Mouse (Mus musculus): ENCODE measurements around the gene 4930518I15Rik. TPM values are rescaled to one million over a fixed set of nuclear protein-coding genes. Genes with fewer than 3 reads are reported as not detected.

4930518I15Rik gene
- total and polyA plus RNA-seq, 3 experiments: 0.23 to 0.60 TPM; not detected in 1

GRCm38 (mm10) chr2:156841841-156842706, 15.7 kb downstream of the 4930518I15Rik start:
- H3K9ac ChIP-seq (ENCODE audit: control insufficient read depth, low read depth, low read length, poor library complexity, severe bottlenecking): peak overlapping the region; percentile 97
- H3K4me1 ChIP-seq (ENCODE audit: control insufficient read depth in 1 of 2, insufficient read depth in 2 of 2, low read length in 2 of 2): peaks cover 3 to 10% of the 10 kb centered on the region in 2 experiments; a peak in 3 of 4 replicates
- H3K4me3 ChIP-seq (ENCODE audit: control insufficient read depth in 1 of 2, insufficient read depth in 1 of 2, low read depth in 2 of 2, low read length in 2 of 2): peak overlapping the region; percentile 63 to 65
- peaks cover 7 to 12% of the 10 kb centered on the region in 2 experiments for H3K36me3 ChIP-seq (ENCODE audit: control insufficient read depth in 1 of 2, insufficient read depth in 2 of 2, low read length in 2 of 2)
- H3K27ac ChIP-seq (ENCODE audit: control insufficient read depth, low read depth, low read length): peak overlapping the region; percentile 77
- no peaks in the 10 kb centered on the region for H3K27me3 ChIP-seq (ENCODE audit: control insufficient read depth in 1 of 2, insufficient read depth in 2 of 2, low read length in 2 of 2)
- H3K9me3 ChIP-seq (replicated peaks; ENCODE audit: insufficient read depth, low read length): no peaks in the 10 kb centered on the region
- H3K79me2 ChIP-seq (ENCODE audit: control insufficient read depth, insufficient read depth, low read length, poor library complexity): peaks cover 44% of the 10 kb centered on the region
- TF ChIP-seq MYC (IDR thresholded peaks at IDR 0.05; ENCODE audit: low read depth, low read length): peak; percentile 53; the same call in 1 of the 2 replicates
- TF ChIP-seq EP300 (IDR thresholded peaks at IDR 0.05; ENCODE audit: low read depth in 1 of 2, low read length in 2 of 2): peak; percentile 25 to 40; a peak in 2 of 4 replicates
- TF ChIP-seq SIN3A (IDR thresholded peaks at IDR 0.05; ENCODE audit: low read length): peak; percentile 60
- TF ChIP-seq GATA1 (IDR thresholded peaks at IDR 0.05; ENCODE audit: low read depth, low read length): peak; percentile 64
- no peak for TF ChIP-seq MAFK (IDR thresholded peaks at IDR 0.05; ENCODE audit: borderline replicate concordance, low read depth, low read length)
- TF ChIP-seq RCOR1 (IDR thresholded peaks at IDR 0.05; ENCODE audit: low read depth, low read length): no peak
- no peak for TF ChIP-seq POLR2A (IDR thresholded peaks at IDR 0.05; ENCODE audit: control insufficient read depth in 1 of 2, insufficient read depth in 1 of 2, low read depth in 1 of 2, low read length in 2 of 2, poor library complexity in 1 of 2)
- 0 out of 2 replicates have a peak, but pooled peaks have one; percentile 30 for TF ChIP-seq MXI1 (IDR thresholded peaks at IDR 0.05; ENCODE audit: low read depth, low read length)
- TF ChIP-seq MAX (IDR thresholded peaks at IDR 0.05; ENCODE audit: low read length): peak; percentile 51; the same call in 1 of the 2 replicates
- TF ChIP-seq ETS1 (IDR thresholded peaks at IDR 0.05; ENCODE audit: low read depth, low read length): peak; percentile 59
- peak; percentile 92 for DNase-seq (ENCODE audit: low read depth, low spot score)

- peak; percentile 80 for DNase-seq (ENCODE audit: low read depth, low spot score)
- Histone ChIP-seq H3K27ac (ENCODE audit: control insufficient read depth, low read depth, low read length) (peak overlapping the region; percentile 77), H3K4me1 (ENCODE audit: control insufficient read depth in 1 of 2, insufficient read depth in 2 of 2, low read length in 2 of 2) (peaks cover 3 to 10% of the 10 kb centered on the region in 2 experiments; a peak in 3 of 4 replicates)
- TF ChIP-seq NELFE (IDR thresholded peaks at IDR 0.05; ENCODE audit: low read depth, low read length): peak; percentile 19; the same call in 1 of the 2 replicates
- TF ChIP-seq ZNF384 (IDR thresholded peaks at IDR 0.05; ENCODE audit: low read depth, low read length): peak; percentile 53; the same call in 1 of the 2 replicates
- TF ChIP-seq MAZ (IDR thresholded peaks at IDR 0.05; ENCODE audit: low read depth, low read length): 0 out of 2 replicates have a peak, but pooled peaks have one; percentile 25
- no peak for TF ChIP-seq SMC3 (IDR thresholded peaks at IDR 0.05; ENCODE audit: low read depth, low read length)
- peak; percentile 55; the same call in 1 of the 2 replicates for TF ChIP-seq TBP (IDR thresholded peaks at IDR 0.05; ENCODE audit: low read depth, low read length)
- peak; percentile 86 for TF ChIP-seq MYC (IDR thresholded peaks at IDR 0.05; ENCODE audit: low read depth, low read length)
- no peak for TF ChIP-seq POLR2AphosphoS5 (IDR thresholded peaks at IDR 0.05; ENCODE audit: borderline replicate concordance, low read depth, low read length)
- TF ChIP-seq CTCF (IDR thresholded peaks at IDR 0.05 in 2 of 3, conservative IDR thresholded peaks at IDR 0.05 in 1 of 3; ENCODE audit: control insufficient read depth in 1 of 3, insufficient read depth in 1 of 3, low read depth in 2 of 3, low read length in 3 of 3, poor library complexity in 1 of 3, severe bottlenecking in 1 of 3): no peak
- no peak for TF ChIP-seq RCOR1 (IDR thresholded peaks at IDR 0.05; ENCODE audit: low read depth, low read length)
- 0 out of 2 replicates have a peak, but pooled peaks have one; percentile 60 for TF ChIP-seq ZMIZ1 (IDR thresholded peaks at IDR 0.05; ENCODE audit: low read depth, low read length)
- TF ChIP-seq CHD2 (IDR thresholded peaks at IDR 0.05; ENCODE audit: low read length): no peak
- TF ChIP-seq USF2 (IDR thresholded peaks at IDR 0.05; ENCODE audit: borderline replicate concordance in 1 of 2, insufficient read depth in 1 of 2, low read depth in 1 of 2, low read length in 2 of 2): no peak
- peak; percentile 26; the same call in 1 of the 2 replicates for TF ChIP-seq USF1 (IDR thresholded peaks at IDR 0.05; ENCODE audit: low read depth, low read length)
- TF ChIP-seq NRF1 (IDR thresholded peaks at IDR 0.05; ENCODE audit: insufficient read depth, low read depth, low read length, poor library complexity, severe bottlenecking): no peak
- TF ChIP-seq TAL1 (IDR thresholded peaks at IDR 0.05; ENCODE audit: low read length): no peak
- TF ChIP-seq E2F4 (IDR thresholded peaks at IDR 0.05; ENCODE audit: borderline replicate concordance, low read depth, low read length): no peak
- no peak for TF ChIP-seq EP300 (IDR thresholded peaks at IDR 0.05; ENCODE audit: low read depth in 1 of 2, low read length in 2 of 2)
- TF ChIP-seq HCFC1 (IDR thresholded peaks at IDR 0.05; ENCODE audit: low read depth, low read length): no peak
- TF ChIP-seq MXI1 (IDR thresholded peaks at IDR 0.05; ENCODE audit: low read depth, low read length): peak; percentile 79
- no peak; the same call in 1 of the 2 replicates for TF ChIP-seq SIN3A (IDR thresholded peaks at IDR 0.05; ENCODE audit: low read length)
- no peak; the same call in 1 of the 2 replicates for TF ChIP-seq TCF12 (IDR thresholded peaks at IDR 0.05; ENCODE audit: low read depth, low read length)
Observed at GRCm38 (mm10) chr2:156841028-156841840, 16.5 kb downstream of the 4930518I15Rik start.

More at GRCm38 (mm10) chr2:156841028-156841840, 16.5 kb downstream of the 4930518I15Rik start:
- Histone ChIP-seq H3K36me3 (ENCODE audit: control insufficient read depth in 1 of 2, insufficient read depth in 2 of 2, low read length in 2 of 2) (peaks cover 7 to 10% of the 10 kb centered on the region in 2 experiments), H3K4me3 (ENCODE audit: control insufficient read depth in 1 of 2, insufficient read depth in 1 of 2, low read depth in 2 of 2, low read length in 2 of 2) (peak overlapping the region; percentile 63 to 65), H3K9me3 (replicated peaks; ENCODE audit: insufficient read depth, low read length) (no peaks in the 10 kb centered on the region), H3K9ac (ENCODE audit: control insufficient read depth, low read depth, low read length, poor library complexity, severe bottlenecking) (peak overlapping the region; percentile 97), H3K27me3 (ENCODE audit: control insufficient read depth in 1 of 2, insufficient read depth in 2 of 2, low read length in 2 of 2) (no peaks in the 10 kb centered on the region), H3K79me2 (ENCODE audit: control insufficient read depth, insufficient read depth, low read length, poor library complexity) (peaks cover 44% of the 10 kb centered on the region)

Measured in MEL (cell line).